Mouse (Mus musculus): ENCODE results near the gene Stip1.
"Not testable (repeated sequence)": the region's sequence is repeated elsewhere in the genome, so short reads cannot be mapped to it uniquely, and the experiment has no call there.

Stip1 gene

GRCm38 (mm10) chr19:7039841-7040636 lies at the start of gene Stip1:
Gene Stip1 (minus strand): TSS chr19:7039967.
- in situ Hi-C loops (cut with MboI, MseI): no loop called here

- in situ Hi-C loops (cut with MboI, MseI): loop anchor here (10.0 kb wide), 1 partner anchor 434 kb away; no protein-coding TSS in a partner anchor
Measured at GRCm38 (mm10) chr19:7089050-7089449, 49.3 kb upstream of the Stip1 start.

GRCm38 (mm10) chr19:7088558-7088957 lies 48.8 kb upstream of the Stip1 start:
- in situ Hi-C loops (cut with MboI, MseI): loop anchor here (10.0 kb wide), 1 partner anchor 434 kb away; no protein-coding TSS in a partner anchor

- in situ Hi-C loops (cut with MboI, MseI): loop anchor here (10.0 kb wide), 1 partner anchor 430 kb away; no protein-coding TSS in a partner anchor
Measured at GRCm38 (mm10) chr19:7084734-7085133, 45.0 kb upstream of the Stip1 start.

GRCm38 (mm10) chr19:7083035-7083794 lies 43.4 kb upstream of the Stip1 start:
- in situ Hi-C loops (cut with MboI, MseI): loop anchor here (10.0 kb wide), 1 partner anchor 428 kb away; no protein-coding TSS in a partner anchor

DNA sequence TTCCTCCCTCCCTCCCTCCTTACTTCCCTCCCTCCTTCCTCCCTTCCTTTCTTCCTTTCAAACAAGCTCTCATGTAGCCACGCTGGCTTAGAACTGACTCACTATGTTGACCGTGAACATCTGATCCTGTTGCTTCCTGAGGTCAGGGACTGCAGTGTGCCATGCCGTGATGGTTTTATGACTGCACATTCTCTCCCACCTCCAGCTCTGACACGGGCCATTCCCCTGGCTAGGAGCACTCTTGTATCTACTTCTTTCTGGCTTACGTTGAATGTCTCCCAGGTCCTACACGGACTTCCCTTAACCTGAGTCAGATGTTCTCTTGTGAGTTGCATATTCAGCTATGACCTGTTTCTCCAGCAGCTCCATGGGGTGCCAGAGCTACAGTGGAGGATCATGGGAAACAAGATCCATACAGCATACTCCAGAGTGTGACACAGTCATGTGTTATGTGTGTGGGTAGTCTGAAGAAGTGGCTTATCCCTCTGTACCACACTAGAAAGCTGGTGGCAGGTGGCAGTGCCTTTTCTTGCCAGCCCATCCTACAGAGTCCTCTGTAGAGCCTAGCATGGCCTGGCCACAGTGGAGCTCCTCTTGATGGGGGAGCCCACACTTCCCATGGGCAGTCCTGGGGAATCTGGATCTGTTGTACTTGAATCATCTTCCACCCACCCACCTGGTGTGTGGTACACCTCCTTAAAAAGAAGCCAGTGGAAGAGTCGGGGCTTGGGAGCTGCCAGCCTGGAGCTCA lies 41.9 kb upstream of the Stip1 start:
- in situ Hi-C loops (cut with MboI, MseI): loop anchor here (10.0 kb wide), 1 partner anchor 427 kb away; no protein-coding TSS in a partner anchor

- in situ Hi-C loops (cut with MboI, MseI): no loop called here
Measured at GRCm38 (mm10) chr19:7078271-7078670, 38.5 kb upstream of the Stip1 start.

- in situ Hi-C loops (cut with MboI, MseI): no loop called here
Measured at GRCm38 (mm10) chr19:7077666-7078065, 37.9 kb upstream of the Stip1 start.

DNA sequence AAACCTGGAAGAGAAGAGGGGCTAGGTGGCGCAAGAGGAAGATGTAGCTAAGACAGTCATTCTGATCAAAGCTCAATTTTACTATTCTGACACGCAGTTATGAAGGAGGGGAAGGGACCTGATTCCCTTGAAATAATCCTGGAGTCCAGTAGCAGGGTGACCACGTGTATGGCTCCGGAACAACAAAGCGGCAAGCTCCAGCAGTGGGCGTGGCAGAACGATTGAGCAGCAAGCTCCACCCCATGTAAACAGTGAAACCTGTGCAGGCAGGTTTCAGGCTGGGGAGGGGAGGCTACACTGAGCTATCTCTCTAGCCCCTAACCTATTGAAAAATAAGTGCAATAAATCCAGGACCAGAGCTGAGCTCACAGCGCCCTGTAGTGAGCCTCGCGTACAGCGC lies 35.6 kb upstream of the Stip1 start:
- in situ Hi-C loops (cut with MboI, MseI): not testable (repeated sequence)

GRCm38 (mm10) chr19:7073997-7074781 lies 34.4 kb upstream of the Stip1 start:
- in situ Hi-C loops (cut with MboI, MseI): no loop called here

DNA sequence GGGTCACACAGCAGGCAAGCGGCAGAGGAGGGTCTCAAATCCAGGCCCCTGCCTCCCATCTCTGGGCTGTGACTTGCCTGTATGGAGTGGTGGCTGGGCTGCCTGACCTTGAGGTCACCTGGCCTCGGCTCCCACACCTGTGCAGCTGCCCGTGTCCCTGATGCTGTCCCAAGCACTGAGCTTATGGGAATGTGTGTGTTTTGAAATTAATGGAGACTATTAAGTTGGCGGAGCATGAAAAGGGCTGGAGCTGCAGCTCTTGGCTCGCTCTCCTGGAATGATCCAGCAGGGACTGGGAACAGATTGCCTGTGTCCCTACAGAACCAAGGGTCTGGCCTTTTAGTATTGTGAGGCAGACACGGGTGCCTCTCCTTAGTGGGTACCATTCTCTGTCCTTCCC lies 32.5 kb upstream of the Stip1 start:
- in situ Hi-C loops (cut with MboI, MseI): no loop called here

- in situ Hi-C loops (cut with MboI, MseI): no loop called here
Measured at GRCm38 (mm10) chr19:7070775-7071174, 31.0 kb upstream of the Stip1 start.

GRCm38 (mm10) chr19:7069781-7070763 lies 30.3 kb upstream of the Stip1 start:
- in situ Hi-C loops (cut with MboI, MseI): loop anchor here (5.0 kb wide), 1 partner anchor 127 kb away; no protein-coding TSS in a partner anchor

GRCm38 (mm10) chr19:7068661-7069531 lies 29.1 kb upstream of the Stip1 start:
- in situ Hi-C loops (cut with MboI, MseI): loop anchor here (5.0 kb wide), 1 partner anchor 128 kb away; no protein-coding TSS in a partner anchor

- in situ Hi-C loops (cut with MboI, MseI): loop anchor here (5.0 kb wide), 1 partner anchor 129 kb away; no protein-coding TSS in a partner anchor
Measured at GRCm38 (mm10) chr19:7068136-7068535, 28.4 kb upstream of the Stip1 start.

DNA sequence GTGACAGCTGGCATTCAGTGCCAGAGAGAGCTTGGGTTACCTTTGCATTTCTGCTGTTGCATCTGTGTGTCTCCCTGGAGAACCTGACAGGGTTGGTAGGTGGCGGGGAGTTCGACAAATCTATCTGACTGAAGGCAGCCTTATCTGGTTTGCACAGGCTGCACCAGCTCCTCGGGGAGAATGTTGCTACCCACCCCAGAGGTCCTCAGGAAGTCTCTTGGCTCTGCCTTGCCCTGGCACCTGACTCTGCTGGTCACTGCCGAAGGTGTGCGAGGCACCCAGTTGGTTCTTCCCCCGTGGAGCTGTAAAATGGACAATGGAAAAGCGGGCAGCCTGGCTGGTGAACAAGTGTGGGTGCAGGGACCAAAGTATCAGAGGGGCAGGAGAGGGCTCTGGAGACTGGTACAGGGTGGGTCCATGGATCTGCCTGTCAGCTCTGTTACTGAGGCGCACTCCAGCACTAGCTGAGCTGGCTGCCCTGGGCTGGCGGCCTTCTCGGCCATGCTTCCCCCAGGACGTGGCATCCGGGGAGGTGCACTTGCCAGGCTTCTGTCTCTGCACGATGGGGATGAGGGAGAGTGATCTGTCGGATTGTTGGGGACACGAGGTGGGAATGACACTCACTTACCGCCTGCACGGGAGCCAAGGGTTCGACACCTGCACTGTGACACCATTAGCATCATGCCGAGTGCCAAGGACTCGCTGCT lies 27.7 kb upstream of the Stip1 start:
- in situ Hi-C loops (cut with MboI, MseI): loop anchor here (5.0 kb wide), 1 partner anchor 130 kb away; no protein-coding TSS in a partner anchor

DNA sequence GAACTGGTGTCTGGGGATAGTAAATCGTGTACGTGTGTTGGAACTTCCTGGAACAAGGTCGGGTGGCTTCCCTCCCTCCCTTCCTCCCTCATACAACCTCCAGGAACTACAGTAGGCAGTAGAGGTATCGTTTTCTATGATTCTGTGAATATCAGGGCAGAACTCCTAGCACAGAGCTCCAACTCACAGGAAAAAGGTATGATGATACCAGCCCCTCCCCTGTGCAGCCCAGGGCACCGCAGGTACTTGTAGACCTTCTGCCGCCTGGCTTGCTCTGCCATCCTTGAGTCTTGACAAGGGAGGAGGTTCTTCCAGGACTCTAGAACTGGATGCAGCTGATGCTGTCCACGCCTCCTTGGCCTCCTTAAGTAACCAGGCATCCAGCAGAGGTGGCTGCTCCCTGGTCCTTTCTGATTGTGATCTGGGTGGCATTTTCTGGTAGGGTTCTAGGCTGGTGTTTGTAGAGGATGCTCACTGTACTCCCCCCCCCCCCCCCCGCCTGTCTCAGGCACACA lies 27.1 kb upstream of the Stip1 start:
- in situ Hi-C loops (cut with MboI, MseI): loop anchor here (5.0 kb wide), 1 partner anchor 130 kb away; no protein-coding TSS in a partner anchor
